Mouse (Mus musculus): Measurements from ENCODE around the gene Acap2.

The Acap2 gene

GRCm38 (mm10) chr16:31077396-31077795 is 123.6 kb downstream of the Acap2 start:
- DNase-seq: no peak

- no peak for DNase-seq
These were observed 124.6 kb downstream of the Acap2 start for GRCm38 (mm10) chr16:31076436-31076835.

GRCm38 (mm10) chr16:31074324-31074908 is 126.6 kb downstream of the Acap2 start:
- DNase-seq: no peak

GRCm38 (mm10) chr16:31071731-31072130 is 129.3 kb downstream of the Acap2 start:
- no peak for DNase-seq

GRCm38 (mm10) chr16:31070358-31071133 is 130.5 kb downstream of the Acap2 start:
- DNase-seq: peak; percentile 88 to 92

GRCm38 (mm10) chr16:31069211-31070166 is 131.6 kb downstream of the Acap2 start:
- no peak for DNase-seq

GRCm38 (mm10) chr16:31068280-31068679 is 132.8 kb downstream of the Acap2 start:
- no peak for DNase-seq

- DNase-seq: no peak
These were observed 134.5 kb downstream of the Acap2 start for GRCm38 (mm10) chr16:31066344-31067098.

- DNase-seq: no peak
These were observed 136.3 kb downstream of the Acap2 start for GRCm38 (mm10) chr16:31064782-31065181.

GRCm38 (mm10) chr16:31062918-31063317 is 138.1 kb downstream of the Acap2 start:
- no peak for DNase-seq

- no peak for DNase-seq
These were observed 139.7 kb downstream of the Acap2 start for GRCm38 (mm10) chr16:31061246-31061880.

- DNase-seq: no peak
These were observed 140.3 kb downstream of the Acap2 start for GRCm38 (mm10) chr16:31060714-31061113.

GRCm38 (mm10) chr16:31060226-31060625 is 140.8 kb downstream of the Acap2 start:
- DNase-seq: no peak

- no peak for DNase-seq
These were observed 141.3 kb downstream of the Acap2 start for GRCm38 (mm10) chr16:31059730-31060129.

- no peak for DNase-seq
These were observed 148.2 kb downstream of the Acap2 start for GRCm38 (mm10) chr16:31052812-31053211.

GRCm38 (mm10) chr16:31052177-31052726 is 148.8 kb downstream of the Acap2 start:
- no peak for DNase-seq

GRCm38 (mm10) chr16:31050701-31051100 is 150.3 kb downstream of the Acap2 start:
- DNase-seq: no peak

- DNase-seq: no peak
These were observed 152.9 kb downstream of the Acap2 start for GRCm38 (mm10) chr16:31048194-31048593.

GRCm38 (mm10) chr16:31047186-31047898 is 153.7 kb downstream of the Acap2 start:
- peak; percentile 57 to 65 for DNase-seq

GRCm38 (mm10) chr16:31046217-31046659 is 154.8 kb downstream of the Acap2 start:
- peak; percentile 37 to 40 for DNase-seq

GRCm38 (mm10) chr16:31045211-31045610 is 155.8 kb downstream of the Acap2 start:
- DNase-seq: no peak
